Mouse (Mus musculus) neural tube, embryonic 14.5 days (tissue): ENCODE data around the gene Pank4. TPM values are rescaled to one million over a fixed set of nuclear protein-coding genes. Genes with fewer than 3 reads are reported as not detected.
A peak's percentile ranks its signal among the peaks of the same experiment; 100 is the strongest.

Experiments
- ATAC-seq: fragments of 200-750 bp; cut with Nextera tagmentation; 2 replicates; pipeline ENCODE4 v1.8.0; 2017; ENCODE audit warnings: low read depth, mild to moderate bottlenecking, moderate TSS enrichment, moderate library complexity
- H3K27ac ChIP-seq: fragments of 300-500 bp; sonication (generic); 2 replicates; pipeline ENCODE4 v1.5.1; 2014; ENCODE audit warnings: low read depth, mild to moderate bottlenecking, control low read depth, low read length, moderate library complexity, mixed read lengths
- H3K27me3 ChIP-seq: fragments of 300-500 bp; sonication (generic); 2 replicates; pipeline ENCODE4 v1.6.1; 2014; ENCODE audit warnings: low read length; ENCODE audit not compliant: control insufficient read depth, insufficient read depth
- H3K36me3 ChIP-seq: fragments of 300-500 bp; sonication (generic); 2 replicates; pipeline ENCODE4 v1.6.1; 2014; ENCODE audit warnings: low read length, mixed read lengths; ENCODE audit not compliant: control insufficient read depth, insufficient read depth
- H3K4me1 ChIP-seq: fragments of 300-500 bp; sonication (generic); 2 replicates; pipeline ENCODE4 v1.6.1; 2014; ENCODE audit warnings: low read length; ENCODE audit not compliant: control insufficient read depth, insufficient read depth
- H3K4me2 ChIP-seq: fragments of 300-500 bp; sonication (generic); 2 replicates; pipeline ENCODE4 v1.6.1; 2014; ENCODE audit warnings: mild to moderate bottlenecking, low read depth, low read length, control low read depth
- H3K4me3 ChIP-seq: fragments of 300-500 bp; sonication (generic); 2 replicates; pipeline ENCODE4 v1.5.1; 2014; ENCODE audit warnings: low read depth, low read length, control low read depth, mixed read lengths
- H3K9ac ChIP-seq: fragments of 300-500 bp; sonication (generic); replicated peaks from 2 replicates; pipeline ENCODE4 v1.6.1; 2014; ENCODE audit warnings: low read depth, mild to moderate bottlenecking, control low read depth, low read length, mixed read lengths
- H3K9me3 ChIP-seq: fragments of 300-500 bp; sonication (generic); 2 replicates; pipeline ENCODE4 v1.6.1; 2016; ENCODE audit warnings: low read length; ENCODE audit not compliant: control insufficient read depth
- WGBS: fragments of 180-500 bp; shearing (Covaris S2); extraction: QIAGEN DNeasy Blood & Tissue Kit; methylation state at CpG from one replicate; pipeline ENCODE4 v1.1.7; 2014; 5-methylcytosine and 5-hydroxymethylcytosine counted together
- polyA plus RNA-seq: library from polyadenylated mRNA; unstranded; fragments of >200 nt; fragmentation: Nextera tagmentation; extraction: Ambion mirVana; gene quantifications from 2 replicates; pipeline ENCODE4 v1.2.1, GENCODE M21; 2014

Gene Pank4
- polyA plus RNA-seq = 36.1 and 37.3 TPM in 2 replicates

GRCm38 (mm10) chr4:154963901-154964580 is at the start of gene Pank4:
Pank4 (plus strand) TSS chr4:154964123.
- Histone ChIP-seq H3K36me3 (0 out of 2 replicates have a peak, but pooled peaks cover 1% of the 10 kb centered on the region), H3K27me3 (peaks cover 8% of the 10 kb centered on the region; the same call in 1 of the 2 replicates)
- under 1% methylated on average over 55 of the region's 66 CpGs for WGBS

GRCm38 (mm10) chr4:154914252-154914651 is 49.7 kb upstream of the Pank4 start:
- WGBS = 88% methylated on average over 4 of the region's 4 CpGs
- no peaks in the 10 kb centered on the region for H3K27me3 ChIP-seq
- H3K4me1 ChIP-seq = no peaks in the 10 kb centered on the region
- no peak overlapping the region for H3K4me2 ChIP-seq
- no peak for ATAC-seq
- no peaks in the 10 kb centered on the region for H3K36me3 ChIP-seq
- no peak overlapping the region for H3K4me3 ChIP-seq
- no peaks in the 10 kb centered on the region for H3K9me3 ChIP-seq
- H3K27ac ChIP-seq = no peak overlapping the region
- H3K9ac ChIP-seq = no peak overlapping the region

More at GRCm38 (mm10) chr4:154963901-154964580, at the start of gene Pank4:
- Histone ChIP-seq H3K4me2 (peak within 1 kb of the TSS; percentile 84), H3K27ac (peak within 1 kb of the TSS; percentile 95), H3K4me3 (peak within 1 kb of the TSS; percentile 73), H3K4me1 (peaks cover 47% of the 10 kb centered on the region), H3K9me3 (no peaks in the 10 kb centered on the region), H3K9ac (peak within 1 kb of the TSS; percentile 85)
- ATAC-seq = peak; percentile 90

GRCm38 (mm10) chr4:154914707-154915106 is 49.2 kb upstream of the Pank4 start:
- 88% methylated on average over 3 of the region's 3 CpGs for WGBS
- Histone ChIP-seq H3K9ac (no peak overlapping the region), H3K27ac (no peak overlapping the region), H3K27me3 (no peaks in the 10 kb centered on the region), H3K4me1 (no peaks in the 10 kb centered on the region), H3K9me3 (no peaks in the 10 kb centered on the region), H3K36me3 (no peaks in the 10 kb centered on the region), H3K4me3 (no peak overlapping the region), H3K4me2 (no peak overlapping the region)
- no peak for ATAC-seq

- H3K9me3 ChIP-seq = no peaks in the 10 kb centered on the region
- no peak overlapping the region for H3K4me3 ChIP-seq
- no peak overlapping the region for H3K27ac ChIP-seq
- H3K9ac ChIP-seq = no peak overlapping the region
- no peaks in the 10 kb centered on the region for H3K4me1 ChIP-seq
- H3K27me3 ChIP-seq = no peaks in the 10 kb centered on the region
- no peaks in the 10 kb centered on the region for H3K36me3 ChIP-seq
- 79% methylated on average over 10 of the region's 10 CpGs for WGBS
- no peak for ATAC-seq
- H3K4me2 ChIP-seq = no peak overlapping the region
Observed at GRCm38 (mm10) chr4:154915286-154915685, 48.6 kb upstream of the Pank4 start.

DNA sequence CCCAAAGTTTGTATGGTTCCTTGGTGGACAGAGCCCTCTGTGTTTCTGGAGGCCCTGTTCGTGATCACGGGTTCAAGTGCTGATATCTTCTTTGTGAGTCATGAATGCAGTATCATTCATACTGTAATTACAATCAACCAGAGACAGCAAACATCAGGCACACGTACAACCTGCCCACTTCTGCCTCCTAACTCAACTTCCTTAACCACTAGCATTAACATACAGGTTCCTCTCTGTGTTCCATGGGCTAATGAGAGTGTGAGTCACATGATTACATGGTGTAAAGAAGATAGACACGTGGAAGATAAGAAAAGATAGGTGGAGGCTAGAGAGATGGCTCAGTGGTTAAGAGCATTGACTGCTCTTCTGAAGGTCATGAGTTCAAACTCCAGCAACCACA is 47.3 kb upstream of the Pank4 start:
- no peak overlapping the region for H3K4me3 ChIP-seq
- no peak overlapping the region for H3K27ac ChIP-seq
- H3K27me3 ChIP-seq = no peaks in the 10 kb centered on the region
- 84% methylated on average over 4 of the region's 4 CpGs for WGBS
- H3K4me1 ChIP-seq = no peaks in the 10 kb centered on the region
- no peak overlapping the region for H3K4me2 ChIP-seq
- H3K9ac ChIP-seq = no peak overlapping the region
- ATAC-seq = no peak
- no peaks in the 10 kb centered on the region for H3K9me3 ChIP-seq
- no peaks in the 10 kb centered on the region for H3K36me3 ChIP-seq

- no peak for ATAC-seq
- Histone ChIP-seq H3K36me3 (no peaks in the 10 kb centered on the region), H3K4me1 (no peaks in the 10 kb centered on the region), H3K4me3 (no peak overlapping the region), H3K9me3 (no peaks in the 10 kb centered on the region), H3K27ac (no peak overlapping the region), H3K4me2 (no peak overlapping the region), H3K9ac (no peak overlapping the region), H3K27me3 (no peaks in the 10 kb centered on the region)
- 84% methylated on average over 4 of the region's 4 CpGs for WGBS
Observed at GRCm38 (mm10) chr4:154922291-154922690, 41.6 kb upstream of the Pank4 start.

- no peak overlapping the region for H3K9ac ChIP-seq
- no peaks in the 10 kb centered on the region for H3K36me3 ChIP-seq
- H3K4me1 ChIP-seq = no peaks in the 10 kb centered on the region
- 84% methylated on average over 5 of the region's 5 CpGs for WGBS
- H3K27ac ChIP-seq = no peak overlapping the region
- no peaks in the 10 kb centered on the region for H3K9me3 ChIP-seq
- H3K27me3 ChIP-seq = no peaks in the 10 kb centered on the region
- no peak overlapping the region for H3K4me3 ChIP-seq
- H3K4me2 ChIP-seq = no peak overlapping the region
- ATAC-seq = no peak
Observed at GRCm38 (mm10) chr4:154922931-154923330, 41.0 kb upstream of the Pank4 start.

DNA sequence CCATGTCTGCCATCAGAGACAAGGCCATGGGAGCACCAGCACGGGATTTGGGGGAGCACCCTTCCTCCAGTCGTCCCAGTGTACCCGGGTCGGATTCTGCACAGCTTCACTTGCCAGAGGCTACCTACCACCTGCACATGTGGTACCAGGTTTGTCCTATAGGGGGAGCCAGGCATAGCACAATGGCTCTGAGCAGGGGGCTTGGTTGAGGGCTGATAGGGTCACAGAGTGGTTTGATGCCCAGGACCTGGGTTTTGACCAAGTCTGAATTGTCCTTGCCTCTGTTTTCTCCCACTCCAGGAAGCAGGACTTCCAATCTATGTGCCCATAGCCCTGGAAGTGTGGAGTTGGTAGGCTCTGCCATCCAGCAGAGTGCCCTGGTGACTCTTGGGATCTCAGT is 38.5 kb upstream of the Pank4 start:
- no peak for ATAC-seq
- Histone ChIP-seq H3K27ac (no peak overlapping the region), H3K4me2 (no peak overlapping the region), H3K36me3 (no peaks in the 10 kb centered on the region), H3K4me3 (no peak overlapping the region), H3K9me3 (no peaks in the 10 kb centered on the region), H3K27me3 (no peaks in the 10 kb centered on the region), H3K9ac (no peak overlapping the region), H3K4me1 (no peaks in the 10 kb centered on the region)
- 64% methylated on average over 4 of the region's 4 CpGs for WGBS

- Histone ChIP-seq H3K4me3 (no peak overlapping the region), H3K36me3 (no peaks in the 10 kb centered on the region), H3K9me3 (no peaks in the 10 kb centered on the region), H3K4me1 (no peaks in the 10 kb centered on the region), H3K9ac (no peak overlapping the region), H3K27ac (no peak overlapping the region), H3K4me2 (no peak overlapping the region), H3K27me3 (no peaks in the 10 kb centered on the region)
- WGBS = 68% methylated on average over 9 of the region's 9 CpGs
- ATAC-seq = no peak
Observed at GRCm38 (mm10) chr4:154926969-154927898, 36.7 kb upstream of the Pank4 start.
